Mouse (Mus musculus) right cerebral cortex, postnatal 4 days (tissue): Measurements from ENCODE around the gene Trp53i11.

ENCODE experiments used
- DNase-seq: peaks from one replicate; pipeline ENCODE4 v3.0.0-alpha.2; 2022

The Trp53i11 gene

DNA sequence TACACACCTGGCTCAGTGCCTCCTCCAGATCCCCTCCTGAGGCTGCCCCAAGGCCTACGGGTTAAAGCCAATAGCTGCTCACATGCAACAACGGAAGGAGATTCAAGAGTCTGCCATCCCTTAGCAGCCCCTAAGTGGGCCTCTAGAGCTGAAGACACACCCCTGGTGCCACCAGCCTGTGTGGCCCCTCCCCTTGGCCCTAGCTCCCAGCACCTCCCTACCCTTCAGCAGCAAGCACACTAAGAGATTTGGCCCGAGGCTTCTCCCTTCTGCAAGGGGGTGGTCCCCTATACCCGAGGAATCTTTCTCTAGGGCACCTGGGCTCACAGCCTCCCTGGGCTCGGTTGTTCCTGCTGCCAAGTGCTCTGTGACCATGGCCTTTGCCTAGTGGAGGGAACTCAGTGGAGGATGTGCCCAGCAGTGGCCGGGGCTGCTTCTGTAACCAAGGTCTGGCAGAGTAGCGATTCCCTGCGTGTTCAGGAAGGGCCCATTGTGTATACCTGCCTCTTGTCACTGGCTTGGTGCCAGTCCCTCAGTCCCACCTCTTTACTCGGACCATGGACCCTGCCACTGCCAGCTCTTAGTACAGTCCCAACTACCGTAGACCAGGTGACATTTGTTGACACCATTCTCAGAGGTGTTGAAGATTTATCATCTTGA lies 13.5 kb downstream of the Trp53i11 start:
- DNase-seq, result no peak

DNA sequence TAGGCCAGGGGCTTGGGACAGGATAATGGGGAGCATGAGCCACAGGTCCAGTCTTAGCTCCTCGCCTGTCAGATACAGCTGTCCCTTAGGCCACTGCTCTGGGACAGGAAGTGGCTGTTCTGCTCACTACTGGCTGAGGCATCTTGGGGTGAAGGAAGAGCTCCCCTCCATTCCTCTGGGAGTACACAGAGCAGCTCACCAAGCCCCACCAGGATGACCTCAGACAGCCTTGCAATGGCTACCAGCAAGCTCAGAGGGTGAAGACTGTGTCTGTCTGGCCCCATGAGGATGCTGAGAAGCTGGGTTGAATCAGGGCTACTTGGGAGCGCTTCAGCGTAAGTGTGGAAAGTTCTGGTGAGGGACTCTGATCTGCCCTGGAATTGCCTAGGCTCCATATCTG lies 14.6 kb downstream of the Trp53i11 start:
- no peak for DNase-seq

DNA sequence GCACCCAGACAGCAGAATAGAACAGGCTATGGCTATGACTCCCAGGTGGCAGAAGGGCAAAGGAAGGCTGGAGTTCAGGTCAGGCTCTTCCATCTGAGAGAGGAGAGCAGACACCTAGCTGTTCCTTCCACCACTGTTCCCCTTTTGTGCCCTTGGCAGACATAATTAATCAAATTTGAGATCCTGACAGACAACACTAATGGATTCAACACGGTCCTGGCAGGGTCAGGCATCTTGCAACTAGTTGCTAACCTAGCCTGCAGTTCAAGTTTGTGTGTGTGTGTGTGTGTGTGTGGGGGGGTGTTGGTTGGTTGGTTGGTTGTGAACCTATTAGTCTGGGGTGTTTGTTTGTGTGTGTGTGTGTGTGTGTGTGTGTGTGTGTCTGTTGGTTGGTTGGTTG lies 15.4 kb downstream of the Trp53i11 start:
- no peak for DNase-seq

DNA sequence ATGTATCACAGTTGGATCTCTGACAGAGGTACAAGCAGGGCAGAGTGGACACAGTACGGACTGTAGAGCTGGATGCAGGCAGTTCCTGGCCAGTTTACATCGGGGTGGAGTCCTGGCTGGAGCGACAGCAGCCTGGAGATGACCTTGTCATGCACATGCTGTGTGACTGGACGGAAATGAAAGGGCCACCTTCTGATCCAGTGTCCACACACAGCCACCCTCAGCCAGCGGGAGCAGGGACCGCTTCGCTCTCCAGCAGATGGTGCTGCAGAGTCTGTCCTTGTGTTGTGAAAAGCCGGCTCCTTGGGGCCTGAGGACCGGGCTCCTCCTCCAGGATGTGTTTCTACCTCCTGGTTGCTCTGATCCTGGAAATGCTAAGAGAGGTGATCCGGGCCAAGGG lies 16.3 kb downstream of the Trp53i11 start:
- peak; percentile 73 for DNase-seq

DNA sequence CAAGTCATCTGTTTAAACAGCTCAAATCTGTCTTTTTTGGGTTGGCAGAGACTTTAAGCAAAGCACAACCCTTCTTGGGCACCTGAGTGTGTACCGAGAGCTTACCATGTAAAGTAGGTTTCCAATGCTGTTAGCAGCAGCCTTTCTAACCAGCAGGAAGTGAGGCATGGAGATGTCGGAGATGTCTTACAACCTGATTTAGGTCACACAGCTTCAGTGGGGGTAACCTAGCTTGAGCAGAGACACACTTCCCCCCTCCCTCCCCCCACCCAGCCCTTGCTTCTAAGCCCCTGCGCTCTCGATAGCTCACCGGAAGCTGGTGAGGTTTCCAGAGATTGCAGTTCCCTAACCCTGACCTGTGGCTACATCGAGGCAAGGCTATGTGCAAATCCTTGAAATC lies 17.2 kb downstream of the Trp53i11 start:
- no peak for DNase-seq

DNA sequence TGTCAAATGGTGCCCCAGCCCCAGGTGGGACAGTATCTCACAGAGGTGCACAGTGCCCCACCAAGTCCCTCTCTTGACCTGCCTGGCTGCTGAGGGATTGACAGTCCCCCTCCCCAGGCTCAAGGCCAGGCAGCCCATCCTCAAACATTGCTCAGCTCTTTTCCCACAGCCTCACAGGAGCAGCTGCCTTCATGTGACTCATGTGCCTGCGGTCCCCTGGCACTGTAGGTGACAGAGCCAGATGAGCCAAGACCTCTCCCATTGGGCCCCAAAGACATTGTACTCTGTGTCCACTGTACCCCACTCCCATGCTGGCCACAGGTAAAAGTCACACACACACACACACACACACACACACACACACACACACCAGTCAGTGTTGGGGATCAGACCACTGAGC lies 18.8 kb downstream of the Trp53i11 start:
- DNase-seq, result no peak

DNA sequence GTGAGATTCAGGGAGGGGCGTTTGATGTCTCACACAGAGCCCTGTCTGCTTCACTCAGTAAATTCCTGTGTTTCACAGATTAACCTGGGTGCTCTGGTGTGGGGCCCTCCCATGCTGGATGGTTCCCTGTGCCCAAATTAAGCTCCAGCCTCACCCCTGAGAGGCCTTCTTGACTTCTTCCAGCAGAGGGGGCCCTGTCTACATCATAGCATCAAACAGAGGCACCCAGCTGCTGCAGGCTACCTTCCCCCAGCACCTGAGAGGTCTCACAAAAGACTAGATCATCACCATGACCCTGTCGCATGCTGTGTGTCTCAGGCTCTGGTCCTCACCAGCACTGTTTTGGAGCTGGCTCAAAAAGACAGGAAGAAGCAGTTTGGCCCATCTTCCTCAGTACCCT lies 25.0 kb downstream of the Trp53i11 start:
- DNase-seq, result no peak

DNA sequence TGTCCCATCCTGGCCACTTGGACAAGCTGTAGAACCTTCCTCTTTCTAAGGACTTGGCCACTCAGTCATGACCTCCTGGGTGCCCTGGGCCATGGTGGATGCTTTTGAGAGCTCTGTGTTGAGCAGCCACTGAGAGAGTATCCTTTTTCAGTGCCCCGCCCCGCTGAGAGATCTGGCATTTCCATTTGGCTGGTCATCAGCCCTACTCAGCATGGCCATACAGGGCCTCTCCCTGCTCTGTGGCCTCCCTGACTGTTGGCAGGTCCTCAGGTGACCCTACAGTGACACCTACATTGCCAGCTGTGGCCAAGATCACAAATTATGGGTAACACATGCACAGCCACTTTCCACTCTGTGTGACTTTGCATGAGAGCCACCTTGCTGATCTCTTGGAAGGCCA lies 25.5 kb downstream of the Trp53i11 start:
- no peak for DNase-seq

DNA sequence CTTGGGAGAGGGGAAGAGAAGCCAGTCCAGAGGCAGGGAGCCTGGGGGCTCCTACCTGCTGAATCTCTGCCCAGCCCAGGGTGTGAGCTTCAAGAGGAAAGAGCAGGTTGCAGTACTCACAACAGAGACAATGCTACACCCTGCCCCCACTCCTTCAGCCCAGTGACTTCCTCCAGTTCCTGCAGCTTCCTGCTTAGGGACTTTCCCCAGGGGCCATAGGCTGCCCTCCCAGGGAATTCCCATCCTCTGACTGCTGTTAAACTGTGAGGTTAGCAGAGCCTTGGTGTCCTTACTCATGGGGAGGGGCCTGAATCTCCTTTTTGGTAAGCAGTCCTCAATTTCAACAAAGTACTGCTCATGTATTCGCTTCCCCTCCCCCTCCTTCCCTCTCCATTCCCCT lies 26.8 kb downstream of the Trp53i11 start:
- DNase-seq, result no peak

DNA sequence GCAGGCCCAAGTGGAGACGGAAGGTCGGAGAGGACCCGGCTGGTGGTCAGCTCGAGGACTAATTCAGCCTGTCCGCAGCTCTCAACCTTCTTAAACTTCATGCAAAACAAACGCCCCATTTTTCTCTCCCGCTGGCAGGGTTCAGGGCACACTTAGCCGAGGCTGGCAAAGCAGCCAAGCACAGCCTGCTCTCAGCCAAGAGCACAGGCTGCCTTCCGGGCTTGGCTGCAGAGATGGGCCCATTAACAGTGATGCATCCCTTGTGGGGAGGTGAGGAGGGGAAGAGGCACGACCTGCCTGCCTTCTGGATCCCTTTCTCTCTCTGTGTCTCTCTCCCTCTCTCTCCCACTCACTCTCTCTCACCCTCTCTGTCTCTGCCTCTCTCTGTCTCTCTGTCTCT lies 28.4 kb downstream of the Trp53i11 start:
- no peak for DNase-seq

DNA sequence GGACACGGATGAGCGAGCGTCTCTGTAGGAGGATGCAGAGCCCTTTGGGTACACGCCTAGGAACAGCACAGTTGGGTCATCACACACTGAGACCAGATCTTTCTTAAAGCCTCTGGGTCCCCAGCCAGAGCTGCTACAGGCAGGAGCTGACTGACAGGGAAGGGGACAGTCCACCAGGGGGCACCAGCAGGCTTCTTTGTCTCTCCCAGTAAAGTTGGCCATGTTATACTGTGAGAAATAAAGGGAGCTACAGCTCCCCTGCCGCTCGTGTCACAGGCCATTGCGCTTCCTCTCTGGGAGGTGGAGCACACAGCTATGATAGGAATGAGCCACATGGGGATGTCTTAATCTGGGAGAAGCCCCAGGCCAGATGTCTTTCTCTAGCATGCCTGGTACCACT lies 29.7 kb downstream of the Trp53i11 start:
- DNase-seq, result peak; percentile 99

DNA sequence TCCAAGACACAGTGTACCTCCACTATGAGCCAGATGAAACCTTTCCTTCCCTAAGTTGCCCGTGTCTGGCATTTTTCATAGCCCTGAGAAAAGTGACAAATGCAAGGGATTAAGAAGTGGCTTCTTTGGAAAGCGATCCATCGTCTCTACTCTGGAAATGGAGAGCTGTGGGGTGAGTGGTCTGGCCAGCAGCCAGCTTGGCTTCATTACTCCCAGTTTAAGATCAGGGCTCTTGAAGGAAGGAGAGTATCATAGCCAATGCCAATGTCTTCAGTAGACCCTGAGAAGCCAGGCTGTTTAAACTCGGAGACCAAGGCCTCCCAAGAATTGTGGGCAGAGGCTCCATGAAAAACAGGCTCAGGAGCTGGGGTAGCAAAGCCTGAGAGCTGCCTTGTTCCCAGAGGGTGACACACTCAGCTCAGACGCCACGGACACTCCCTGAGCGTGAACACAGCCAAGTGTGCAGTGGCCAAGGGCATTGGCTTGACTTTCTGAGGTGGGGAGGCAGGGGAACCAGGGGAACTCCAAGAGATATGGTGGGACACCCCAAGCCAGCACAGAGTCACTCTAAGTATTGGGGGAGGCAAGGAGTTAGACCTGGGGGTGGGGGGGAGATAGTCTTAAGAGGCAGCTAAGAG lies 31.1 kb downstream of the Trp53i11 start:
- DNase-seq, result no peak

DNA sequence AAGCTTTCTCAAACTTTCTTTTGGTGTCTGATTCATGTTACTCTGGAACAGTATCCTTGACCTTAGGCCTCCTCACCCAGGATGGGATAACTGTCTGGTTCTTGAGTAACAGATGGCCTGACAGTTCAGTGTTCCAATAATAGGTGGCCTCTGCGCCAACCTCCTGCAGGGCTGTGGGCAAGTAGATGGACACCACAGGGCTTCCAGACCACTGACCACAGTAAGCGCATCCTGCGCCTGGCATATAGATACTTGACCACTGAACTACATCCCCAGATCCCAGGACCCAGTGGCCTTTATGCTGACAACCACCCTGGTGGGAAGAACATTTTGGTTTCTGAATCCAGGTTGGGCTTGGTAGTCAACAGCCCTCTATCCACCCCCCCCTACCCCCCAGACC lies 32.2 kb downstream of the Trp53i11 start:
- no peak for DNase-seq

DNA sequence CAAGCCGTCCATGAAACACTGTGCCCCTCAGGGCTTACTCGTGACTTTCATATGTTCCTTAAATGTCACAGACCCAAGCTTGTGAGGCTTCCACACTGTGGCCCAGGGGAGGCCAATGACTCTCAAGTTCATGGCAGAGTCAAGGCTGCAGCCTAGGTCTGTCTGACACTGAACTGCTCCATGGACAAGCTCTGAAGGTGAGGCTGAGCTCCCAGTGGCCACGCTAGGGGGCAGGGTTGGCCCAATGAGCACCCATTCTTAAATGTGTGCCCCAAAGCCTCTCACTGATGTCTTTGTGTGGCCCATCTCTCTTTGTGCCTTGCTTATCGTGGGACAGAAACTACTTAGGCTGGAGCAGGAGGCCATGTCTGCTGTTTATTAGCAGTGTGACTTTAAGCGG lies 33.1 kb downstream of the Trp53i11 start:
- DNase-seq, result no peak

DNA sequence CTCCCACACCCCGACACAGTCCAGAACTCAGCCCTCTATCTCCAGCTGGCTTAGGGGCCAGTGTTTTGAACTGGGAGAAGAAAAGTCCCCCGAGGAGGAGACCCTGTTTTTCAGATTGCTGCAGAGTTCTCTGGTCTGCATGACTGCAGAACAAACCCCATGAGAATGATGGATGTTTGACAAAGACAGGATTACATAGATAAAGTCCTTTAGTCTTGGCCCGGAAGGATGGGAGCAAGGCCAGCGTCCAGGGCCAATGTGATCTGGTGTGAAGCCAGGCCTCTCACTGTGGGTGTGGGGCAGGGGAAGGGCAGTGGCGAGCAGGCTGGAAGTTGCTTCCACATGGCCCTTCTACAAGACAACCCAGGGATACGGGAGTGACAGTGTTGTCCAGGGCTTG lies 36.1 kb downstream of the Trp53i11 start:
- DNase-seq, result no peak

DNA sequence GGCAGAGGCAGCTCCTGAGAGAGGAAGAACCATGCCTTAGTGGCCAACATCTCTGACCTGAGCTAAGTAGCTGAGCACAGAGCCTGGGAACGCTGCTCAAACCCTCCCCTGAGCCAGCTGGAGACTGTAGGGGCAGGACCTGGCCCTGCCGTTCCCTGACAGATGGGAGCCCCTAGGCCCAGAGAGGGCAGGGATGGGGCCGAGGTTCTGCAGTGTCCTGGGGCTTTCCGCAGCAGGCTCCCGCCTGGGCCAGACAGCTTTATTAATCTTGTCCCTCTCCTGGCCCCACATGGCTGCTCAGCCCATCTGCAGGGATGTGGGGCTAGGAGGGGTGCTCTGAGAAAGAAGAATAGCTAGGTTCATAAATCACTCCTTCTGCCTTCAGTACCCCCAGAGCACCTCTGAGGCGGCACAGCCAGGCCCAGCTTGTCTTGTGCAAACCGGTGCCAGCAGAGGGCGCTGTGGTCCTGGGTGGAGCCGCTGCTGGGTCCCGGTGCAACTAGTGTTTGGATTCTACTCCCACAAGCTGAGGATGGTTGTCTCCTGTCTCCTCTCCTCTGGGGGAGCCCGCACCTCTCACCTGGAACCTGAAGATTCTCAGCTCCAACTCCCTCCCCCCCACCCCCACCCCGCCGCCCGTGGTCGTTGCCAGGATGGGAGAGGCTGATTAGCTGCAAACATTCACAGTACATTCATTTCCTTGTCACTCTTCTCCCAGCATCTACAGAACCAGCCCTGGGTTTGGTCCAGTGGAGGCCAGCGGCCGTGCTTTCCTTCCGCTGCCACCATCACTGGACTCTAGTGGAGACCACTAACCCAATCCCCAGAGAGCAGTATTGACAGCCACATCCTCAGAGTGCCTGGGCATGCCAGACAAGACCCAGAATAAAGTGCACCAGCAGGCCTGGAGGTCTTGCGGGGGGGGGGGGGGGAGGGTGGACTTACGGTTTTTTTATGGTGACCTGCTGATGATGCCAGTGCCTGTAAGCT lies 39.6 kb downstream of the Trp53i11 start:
- peak; percentile 98 for DNase-seq

DNA sequence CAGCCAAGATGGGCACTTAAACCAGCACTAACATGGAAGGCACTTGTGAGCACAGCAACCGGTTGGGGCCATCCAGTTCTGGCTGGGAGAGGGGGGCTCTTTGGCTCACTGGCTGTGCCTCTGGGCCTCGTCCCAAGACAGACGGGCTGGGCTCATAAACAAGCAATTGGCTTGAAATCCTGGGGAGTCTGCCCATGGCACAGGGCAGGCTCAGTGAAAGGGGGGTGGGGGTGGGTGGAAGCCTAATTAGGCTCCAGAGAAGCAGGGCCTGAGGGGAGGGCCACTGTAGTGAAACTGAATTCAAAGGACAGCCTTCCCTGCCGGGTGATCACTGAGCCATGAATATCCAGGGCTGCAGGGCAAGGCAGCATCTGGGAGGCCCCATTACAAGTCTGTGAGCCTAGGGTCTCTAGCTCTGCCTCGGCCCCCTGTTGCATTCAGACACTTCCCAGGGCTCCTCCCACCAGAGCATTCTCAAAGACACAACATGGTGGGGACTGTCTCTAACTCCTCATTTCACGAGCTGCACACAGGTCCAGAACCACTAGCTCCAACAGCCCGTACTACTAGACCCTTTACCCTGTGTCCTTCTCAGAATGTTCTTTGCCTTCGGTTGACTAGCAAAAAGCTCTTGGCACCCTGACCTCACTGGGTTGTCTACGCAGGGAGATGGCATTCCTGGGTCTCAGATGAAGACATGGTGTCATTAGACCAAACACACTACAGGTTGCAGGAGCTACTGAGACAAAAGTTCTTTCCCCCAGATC lies 40.5 kb downstream of the Trp53i11 start:
- DNase-seq, result peak; percentile 54

DNA sequence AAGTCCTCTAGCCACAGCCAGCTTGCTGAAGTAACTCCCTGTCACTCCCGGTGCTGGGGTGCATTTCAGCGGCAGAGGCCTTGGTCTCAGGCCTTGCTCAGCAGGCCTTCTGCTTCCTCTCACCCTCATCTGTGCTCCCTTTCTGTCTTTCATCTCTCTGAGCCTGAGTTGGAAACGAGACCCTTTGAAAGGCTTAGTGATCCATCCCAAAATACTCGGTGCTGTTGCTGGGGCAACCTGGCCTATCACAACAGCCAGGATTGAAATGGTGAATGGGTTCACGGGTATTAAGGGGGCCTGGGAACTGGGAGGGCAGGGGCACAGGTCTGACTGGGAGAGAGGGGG lies 41.1 kb downstream of the Trp53i11 start:
- no peak for DNase-seq

DNA sequence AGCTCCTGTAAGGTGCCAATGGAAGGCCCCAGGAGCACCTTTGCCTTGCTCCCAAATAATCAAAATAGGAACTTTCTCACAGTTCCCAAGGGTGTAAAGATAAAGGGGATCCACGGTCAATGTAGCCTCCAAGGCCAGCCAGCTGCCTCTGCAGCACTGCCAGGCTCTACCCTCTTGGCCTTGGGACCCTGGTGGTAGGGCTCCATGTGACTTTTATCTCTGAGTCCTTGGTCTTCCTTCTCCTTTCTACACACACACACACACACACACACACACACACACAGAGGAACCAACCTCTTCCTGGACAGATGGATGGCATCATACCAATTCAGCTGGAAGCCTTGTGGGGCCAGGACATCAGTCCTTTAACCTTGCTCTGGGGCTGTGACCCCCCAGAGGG lies 44.8 kb downstream of the Trp53i11 start:
- DNase-seq, result no peak

DNA sequence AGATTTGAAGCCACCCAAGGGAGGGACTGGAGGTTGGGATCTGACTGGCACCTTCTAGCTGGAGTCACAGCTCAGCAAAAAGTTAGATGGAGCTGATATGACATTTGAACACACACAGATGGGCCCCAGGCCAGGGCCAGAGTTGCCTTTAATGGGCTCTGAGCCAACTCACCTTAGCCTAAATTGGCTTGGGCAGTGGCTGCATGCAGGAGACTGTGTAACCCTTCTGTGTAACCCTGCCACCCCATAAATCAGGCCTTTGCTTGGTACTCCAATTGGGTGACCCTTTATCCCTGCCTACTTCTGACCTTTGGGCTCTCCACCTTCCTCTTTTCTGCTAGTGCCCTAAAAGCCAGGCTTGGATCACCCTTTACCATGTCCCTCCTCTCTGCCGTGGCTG lies 49.7 kb downstream of the Trp53i11 start:
- no peak for DNase-seq

DNA sequence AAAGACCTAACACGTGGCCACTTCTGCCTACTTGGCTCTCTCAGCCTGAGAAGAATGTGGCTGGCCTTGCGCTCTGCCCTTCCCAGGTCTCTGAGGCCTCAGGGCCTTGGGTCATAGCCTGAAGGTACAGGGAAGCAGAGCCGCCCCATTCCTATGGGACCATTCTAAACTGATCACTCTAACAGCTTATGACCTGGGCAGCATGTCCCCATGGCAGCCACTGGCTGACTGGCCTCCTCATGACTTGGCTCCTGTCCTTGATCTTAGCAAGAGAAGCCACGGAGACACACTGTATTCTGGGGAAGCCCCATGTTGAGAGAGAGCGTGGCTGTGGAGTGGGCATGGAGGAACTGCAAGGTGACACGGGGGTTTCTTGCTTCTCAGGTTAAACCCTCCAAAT lies 51.5 kb downstream of the Trp53i11 start:
- no peak for DNase-seq

DNA sequence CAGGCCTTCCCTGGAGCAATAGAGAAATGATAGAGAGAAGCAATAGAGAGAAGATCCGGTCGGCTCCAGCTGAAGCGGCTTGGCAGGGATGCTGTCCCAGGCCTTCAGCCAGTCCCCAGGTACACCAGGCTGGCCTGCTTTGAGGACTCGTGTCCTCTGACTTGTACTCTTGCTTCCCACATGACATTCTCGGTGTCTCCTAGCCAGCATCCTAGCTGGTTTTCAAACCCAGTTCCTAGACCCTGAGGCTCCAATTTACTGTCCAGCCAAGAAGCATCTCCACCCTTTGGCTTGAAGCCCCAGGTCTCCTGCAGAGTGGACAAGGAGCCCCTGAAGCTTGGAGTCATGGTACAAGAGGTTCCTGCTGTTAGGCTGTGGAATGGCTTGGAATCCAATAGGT lies 54.8 kb downstream of the Trp53i11 start:
- no peak for DNase-seq

DNA sequence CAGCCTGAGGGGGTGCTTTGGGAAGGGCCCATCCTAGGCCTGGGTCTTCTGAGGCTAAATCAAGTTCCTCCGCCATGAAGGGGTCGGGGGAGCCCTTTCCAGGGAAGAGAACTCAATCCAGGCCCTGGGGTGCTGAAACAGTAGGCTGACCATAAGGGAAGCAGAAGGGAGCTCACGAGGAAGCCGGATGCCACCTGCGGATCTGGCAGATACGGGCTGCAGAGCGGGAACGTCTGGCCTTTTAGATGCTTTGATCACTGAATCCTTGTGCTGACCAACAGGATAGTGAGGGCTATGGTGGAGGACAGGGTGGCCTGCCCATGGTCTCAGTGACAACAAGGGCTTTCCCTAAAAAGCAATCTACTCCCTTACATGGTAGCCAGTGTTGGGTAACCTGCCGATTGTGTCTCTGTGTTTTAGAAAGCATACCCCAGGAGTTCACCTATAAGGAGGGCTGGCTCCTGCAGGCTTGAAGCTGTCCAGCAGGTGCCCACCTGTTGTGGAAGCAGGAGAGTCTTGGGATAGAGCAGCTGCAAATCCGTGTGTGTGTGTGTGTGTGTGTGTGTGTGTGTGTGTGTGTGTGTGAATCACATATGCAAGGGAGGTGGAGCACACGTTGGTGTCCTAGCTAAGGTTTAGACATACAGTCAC lies 56.2 kb downstream of the Trp53i11 start:
- DNase-seq, result no peak
